Comparison of ENCODE assay signal across 19 mouse cellular contexts in genomic region chr2:4256242-4256641, GRCm38 (mm10).
"Had no signal": no experiment of that assay in that cellular context is flagged by ENCODE, and none has a peak within 500 bp of the region (broad histone marks: within the 10 kb centered on the region; RNA-seq: fewer than 3 reads in every experiment).

No protein-coding gene starts in this region.

- H3K27me3 ChIP-seq: liver, embryonic 15.5 days; lung, embryonic 15.5 days; megakaryocyte, embryonic 14.5 days; midbrain, embryonic 13.5 days; midbrain, embryonic 15.5 days; neural tube, embryonic 12.5 days; stomach, embryonic 15.5 days had no signal

- ATAC-seq: liver, postnatal 0 days; lung, postnatal 0 days; midbrain, embryonic 13.5 days; midbrain, embryonic 15.5 days had no signal

- H3K4me3 ChIP-seq: liver, embryonic 15.5 days; lung, embryonic 15.5 days; megakaryocyte, embryonic 14.5 days; midbrain, embryonic 13.5 days; midbrain, embryonic 15.5 days; neural tube, embryonic 12.5 days; stomach, embryonic 15.5 days had no signal

- H3K36me3 ChIP-seq: liver, embryonic 15.5 days; lung, embryonic 15.5 days; midbrain, embryonic 13.5 days; midbrain, embryonic 15.5 days; neural tube, embryonic 12.5 days; stomach, embryonic 15.5 days had no signal

- H3K9ac ChIP-seq: liver, embryonic 15.5 days; liver, postnatal 0 days; lung, embryonic 15.5 days; midbrain, embryonic 13.5 days; midbrain, embryonic 15.5 days; neural tube, embryonic 12.5 days; stomach, embryonic 15.5 days had no signal

- H3K9me3 ChIP-seq: liver, embryonic 15.5 days; lung, embryonic 15.5 days; megakaryocyte, embryonic 14.5 days; midbrain, embryonic 13.5 days; midbrain, embryonic 15.5 days; neural tube, embryonic 12.5 days; stomach, embryonic 15.5 days had no signal

- H3K4me1 ChIP-seq: liver, embryonic 15.5 days; megakaryocyte, embryonic 14.5 days had no signal

- H3K27ac ChIP-seq: liver, embryonic 15.5 days; lung, embryonic 15.5 days; macrophage; midbrain, embryonic 13.5 days; midbrain, embryonic 15.5 days; neural tube, embryonic 12.5 days; stomach, embryonic 15.5 days; stomach, postnatal 0 days had no signal

- DNase-seq: liver, postnatal 0 days; lung, adult 2 months; lung, postnatal 14 days; lung, postnatal 36 days; right cerebral cortex, postnatal 25 days; right cerebral cortex, postnatal 4 days; thymus, adult 2 months; thymus, postnatal 25 days; thymus, postnatal 4 days had no signal
